Mouse (Mus musculus) MEL-GATA-1-ER (cell line): ENCODE results near the gene Tex48.

Source experiments
- DNase-seq: peaks from one replicate; pipeline ENCODE4 v3.0.0-alpha.2; 2012; ENCODE audit warnings: low read depth; ENCODE audit errors: extremely low read depth

The Tex48 gene

DNA sequence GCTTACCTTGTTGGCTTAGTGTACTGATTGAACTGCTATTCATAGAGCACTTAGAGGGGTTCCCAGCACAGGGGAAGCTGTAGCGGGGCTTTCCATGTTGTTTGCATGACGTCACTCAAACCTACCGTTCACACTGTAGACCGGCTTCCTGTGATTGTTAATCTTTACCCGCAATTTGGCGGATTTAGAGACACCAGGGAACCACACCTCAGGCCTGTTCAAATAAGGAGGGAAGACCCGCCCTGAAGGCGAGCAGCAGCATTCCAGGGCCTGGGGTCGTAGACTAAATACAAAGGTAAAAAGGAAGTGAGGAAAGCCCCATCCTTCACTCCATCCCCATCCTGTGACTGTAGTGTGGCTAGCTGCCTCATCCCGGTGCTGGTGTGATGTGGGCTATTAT lies 27.0 kb downstream of the Tex48 start:
- DNase-seq, result no peak

GRCm38 (mm10) chr4:63594459-63595110 lies 27.6 kb downstream of the Tex48 start:
- DNase-seq, result no peak

DNA sequence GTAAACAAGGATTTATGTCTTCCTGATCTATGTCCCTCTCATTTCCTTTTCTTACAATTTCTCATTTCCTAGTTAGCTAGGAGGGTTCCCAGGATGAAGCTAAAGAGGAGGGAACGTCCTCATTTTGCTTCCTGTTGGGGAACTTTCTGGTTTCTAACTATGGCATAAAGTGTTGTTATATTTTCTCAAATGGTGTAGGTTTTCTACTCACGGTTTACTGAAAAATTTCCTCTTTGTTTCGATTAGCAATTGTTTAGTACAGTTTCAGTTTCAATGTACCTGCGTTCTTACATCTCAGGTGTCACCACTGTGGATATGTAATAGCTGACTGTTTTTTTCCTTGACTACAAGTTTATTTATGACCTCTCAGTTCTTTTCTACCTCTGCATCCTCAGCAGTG lies 31.7 kb downstream of the Tex48 start:
- no peak for DNase-seq

DNA sequence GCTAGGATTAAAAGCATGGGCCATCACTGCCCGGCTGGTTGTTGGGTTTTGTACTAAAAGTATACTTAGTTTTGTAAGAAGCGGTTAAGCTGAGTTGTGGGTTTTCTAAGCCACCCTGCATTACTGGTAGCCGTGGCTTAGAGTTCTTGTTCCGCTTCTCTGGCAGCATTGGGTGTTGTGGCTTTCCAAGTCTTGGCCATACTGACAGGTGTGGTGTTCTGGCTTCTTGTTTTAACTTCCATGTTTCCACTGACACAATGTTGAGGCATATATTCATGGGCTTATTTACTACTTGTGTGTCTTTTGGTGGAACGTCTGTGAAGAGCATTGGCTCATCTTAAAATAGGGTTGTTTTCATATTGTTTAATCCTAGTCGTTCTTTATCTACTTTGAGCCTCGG lies 32.2 kb downstream of the Tex48 start:
- DNase-seq, result no peak

- DNase-seq, result no peak
These were observed 36.0 kb downstream of the Tex48 start for GRCm38 (mm10) chr4:63586240-63586639.

GRCm38 (mm10) chr4:63585216-63585615 lies 37.0 kb downstream of the Tex48 start:
- no peak for DNase-seq

DNA sequence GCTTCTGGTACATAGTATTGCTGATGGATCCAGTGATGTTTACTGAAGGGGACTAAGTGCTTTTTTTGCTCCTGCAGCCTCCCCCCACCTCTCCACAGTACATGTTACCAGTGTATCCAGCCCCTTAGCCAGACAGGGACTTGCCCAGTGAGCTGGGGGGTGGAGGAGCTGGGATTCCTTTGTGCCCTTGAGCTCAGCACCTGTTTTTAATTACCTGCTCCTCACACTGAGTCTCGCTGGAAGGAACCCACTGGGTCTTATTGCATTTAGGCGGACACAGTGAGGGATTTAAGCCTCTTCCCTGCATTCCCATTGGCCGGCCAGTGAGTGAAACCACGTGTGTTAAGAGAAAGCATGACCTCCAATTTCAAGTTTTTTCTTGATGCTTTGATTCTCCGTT lies 39.6 kb downstream of the Tex48 start:
- no peak for DNase-seq

- DNase-seq, result no peak
These were observed 42.1 kb downstream of the Tex48 start for GRCm38 (mm10) chr4:63580078-63580477.

GRCm38 (mm10) chr4:63579649-63580048 lies 42.6 kb downstream of the Tex48 start:
- DNase-seq, result no peak

DNA sequence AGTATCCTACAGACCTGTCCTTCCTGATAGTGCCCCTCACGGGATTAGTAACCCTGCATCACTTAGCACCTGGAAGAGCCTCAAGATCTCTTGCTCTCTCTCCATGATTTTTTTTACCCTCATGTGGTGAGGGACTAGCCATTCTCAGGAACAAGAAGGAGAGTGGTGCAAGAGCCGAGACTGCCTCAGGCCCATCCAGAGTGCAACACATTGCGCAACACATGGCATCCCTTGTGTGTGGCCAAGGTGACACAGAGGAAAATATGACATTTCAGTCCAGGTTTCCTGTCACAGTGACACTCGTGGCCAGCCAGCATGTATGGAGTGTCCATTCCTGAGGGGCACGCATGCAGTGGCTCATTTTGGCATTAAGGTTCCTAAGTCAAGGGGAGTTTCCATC lies 49.6 kb downstream of the Tex48 start:
- no peak for DNase-seq

GRCm38 (mm10) chr4:63570208-63570781 lies 51.9 kb downstream of the Tex48 start:
- DNase-seq, result no peak

DNA sequence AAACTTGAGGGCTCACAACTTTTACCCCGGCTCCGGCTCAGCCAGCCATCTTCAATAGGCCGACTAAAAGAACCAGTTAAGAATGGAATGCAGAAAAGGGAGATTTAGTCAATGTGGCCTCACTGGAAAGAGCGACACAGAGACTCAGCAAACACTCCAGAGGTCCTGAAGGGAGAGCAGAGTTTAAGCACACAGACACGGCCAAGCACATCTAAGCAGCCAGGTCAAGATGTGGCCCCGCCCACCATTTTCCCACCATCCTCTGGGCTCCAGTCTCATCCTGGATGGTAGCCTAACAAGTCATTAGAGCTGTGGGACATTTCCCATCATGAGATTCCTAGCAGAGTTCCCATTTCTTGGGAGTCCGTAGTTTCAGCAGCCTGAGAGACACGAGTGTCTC lies 52.9 kb downstream of the Tex48 start:
- no peak for DNase-seq

DNA sequence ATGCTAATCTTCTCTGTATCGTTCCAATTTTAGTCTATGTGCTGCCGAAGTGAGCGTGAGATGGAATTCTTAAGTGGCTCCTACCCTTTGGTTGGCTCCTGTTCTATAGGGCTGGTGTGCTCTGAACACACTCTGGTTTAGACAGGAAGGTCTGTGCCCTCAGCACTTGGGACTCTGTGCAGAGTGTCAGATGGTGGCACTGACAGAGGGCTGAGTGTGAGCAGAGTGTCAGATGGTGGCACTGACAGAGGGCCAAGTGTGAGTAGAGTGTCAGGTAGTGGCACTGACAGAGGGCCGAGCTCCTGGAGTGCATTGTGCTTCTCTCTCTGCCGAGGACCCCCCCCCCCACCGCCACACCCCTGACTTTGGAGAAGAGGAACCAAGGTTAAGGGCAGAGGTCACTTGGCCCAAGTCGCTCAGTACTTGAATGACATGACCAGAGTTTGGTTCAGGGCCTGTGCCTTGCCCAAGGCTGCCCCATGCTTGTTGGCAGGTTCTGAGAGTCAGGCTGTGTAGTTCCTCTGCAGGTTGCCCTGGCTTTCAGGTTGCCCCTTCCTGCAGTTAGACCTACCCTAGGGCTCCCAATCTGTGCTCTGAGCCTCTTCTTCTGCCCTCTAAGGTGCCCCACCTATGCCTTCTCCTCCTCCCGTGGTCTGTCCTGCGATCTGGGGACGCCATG lies 54.4 kb downstream of the Tex48 start:
- DNase-seq, result no peak

DNA sequence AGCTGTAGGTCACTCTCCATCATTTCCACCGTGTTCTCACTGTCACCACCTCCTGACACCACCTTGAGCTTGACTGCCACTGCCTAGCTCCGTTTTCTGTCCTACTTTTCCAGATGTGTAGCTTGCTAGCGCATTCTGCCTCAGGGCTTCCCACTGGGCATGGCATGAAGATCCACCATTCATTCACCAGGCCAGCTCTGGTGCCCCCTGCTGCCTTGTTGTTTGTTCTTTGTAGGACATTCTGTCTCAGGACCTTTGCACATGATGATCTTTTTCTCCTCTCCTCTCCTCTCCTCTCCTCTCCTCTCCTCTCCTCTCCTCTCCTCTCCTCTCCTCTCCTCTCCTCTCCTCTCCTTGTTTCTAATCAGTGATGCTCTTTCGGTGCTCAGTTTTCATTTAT lies 59.5 kb downstream of the Tex48 start:
- no peak for DNase-seq

- peak; percentile 44 for DNase-seq
These were observed 60.2 kb downstream of the Tex48 start for GRCm38 (mm10) chr4:63561861-63562675.

DNA sequence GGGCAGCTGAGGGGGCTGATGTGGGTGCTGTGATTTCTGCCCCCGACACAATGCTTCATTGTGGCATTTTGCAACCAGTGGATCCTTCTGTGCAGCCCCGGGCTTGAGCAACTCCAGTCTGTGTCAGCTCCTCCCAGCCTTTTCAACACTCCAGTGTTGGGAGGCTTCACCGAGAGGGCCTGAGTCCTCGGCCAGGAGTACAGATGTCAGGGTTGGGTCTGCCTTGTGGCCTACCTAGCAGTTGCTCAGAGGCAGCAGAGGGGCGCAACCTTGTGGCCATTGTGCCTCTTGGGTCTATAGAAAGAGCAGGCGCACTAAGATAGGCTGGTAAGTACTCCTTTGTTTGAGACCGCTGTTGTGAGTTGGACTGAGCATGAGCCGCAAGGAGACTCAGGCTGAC lies 62.1 kb downstream of the Tex48 start:
- DNase-seq, result no peak

GRCm38 (mm10) chr4:63559127-63559697 lies 63.0 kb downstream of the Tex48 start:
- DNase-seq, result no peak

DNA sequence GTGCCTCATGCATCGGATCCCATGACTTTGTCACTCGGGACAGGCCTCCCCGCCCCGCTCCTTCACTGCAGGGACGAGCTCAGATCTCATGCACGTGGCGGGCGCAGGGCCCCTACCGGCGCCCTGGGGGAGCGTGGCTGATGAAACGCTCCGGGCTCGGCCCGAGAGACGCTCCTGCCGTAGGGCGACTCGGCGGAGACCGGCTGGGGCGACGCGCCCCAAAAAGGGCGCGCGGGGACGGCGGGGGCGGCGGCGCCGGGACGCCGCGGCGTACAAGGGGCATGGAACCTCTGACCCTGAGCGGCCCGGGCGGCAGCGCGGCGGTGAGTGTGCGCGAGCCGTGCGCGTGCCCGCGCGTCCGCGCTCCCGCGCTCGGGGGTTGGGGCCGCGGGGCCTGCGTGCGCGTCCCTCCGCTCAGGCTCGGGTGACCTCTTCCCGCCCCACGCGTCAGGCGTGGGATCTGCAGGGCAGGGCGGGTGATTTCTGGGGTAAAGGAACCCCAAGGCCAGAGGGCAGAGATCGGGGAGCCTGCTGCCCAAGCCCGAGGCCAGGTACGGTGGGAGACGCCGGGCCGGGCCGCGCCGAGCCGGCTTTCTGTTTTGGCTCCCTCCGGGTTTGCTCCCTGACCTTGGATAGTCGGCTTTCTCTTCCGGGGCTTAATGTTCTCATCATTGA lies 63.7 kb downstream of the Tex48 start, which contains the start of gene Tmem268:
Gene Tmem268, plus strand, starts transcription at position 375 of the 675 bp plus-strand sequence.
- peak; percentile 15 for DNase-seq

- no peak for DNase-seq
These were observed 64.8 kb downstream of the Tex48 start for GRCm38 (mm10) chr4:63557124-63558059.
